Mouse (Mus musculus) kidney, adult 9 months (tissue): ENCODE measurements around the gene Ucp2.
"Not testable (repeated sequence)": the region's sequence is repeated elsewhere in the genome, so short reads cannot be mapped to it uniquely, and the experiment has no call there.

Experiments
- DNase-seq: peaks from one replicate; pipeline ENCODE4 v3.0.0; 2022

Gene Ucp2

GRCm38 (mm10) chr7:100480175-100480574 is 13.0 kb upstream of the Ucp2 start:
- DNase-seq, result no peak

- not testable (repeated sequence) for DNase-seq
Observed at GRCm38 (mm10) chr7:100482046-100482445, 11.1 kb upstream of the Ucp2 start.

DNA sequence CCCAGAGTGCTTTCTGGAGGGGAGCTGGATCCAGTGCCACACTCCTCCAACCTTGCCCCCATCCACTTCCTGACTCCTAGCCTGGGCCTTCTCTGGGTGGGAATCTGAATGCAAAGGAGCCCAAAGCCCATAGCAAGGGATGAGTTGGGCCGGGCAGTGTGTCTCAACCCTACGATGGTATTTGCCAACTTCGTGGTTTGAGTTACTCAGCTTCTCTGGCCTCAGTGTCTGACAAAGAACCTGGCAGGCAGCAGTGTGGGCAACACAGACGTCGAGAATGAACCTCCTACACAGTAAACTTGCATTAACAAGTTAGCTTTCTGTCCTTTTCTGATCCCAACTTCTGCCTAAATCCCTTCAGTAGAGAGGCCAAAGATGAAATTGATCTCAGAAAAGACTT is 8.6 kb upstream of the Ucp2 start:
- DNase-seq, result no peak

GRCm38 (mm10) chr7:100487301-100487700 is 5.8 kb upstream of the Ucp2 start:
- no peak for DNase-seq

DNA sequence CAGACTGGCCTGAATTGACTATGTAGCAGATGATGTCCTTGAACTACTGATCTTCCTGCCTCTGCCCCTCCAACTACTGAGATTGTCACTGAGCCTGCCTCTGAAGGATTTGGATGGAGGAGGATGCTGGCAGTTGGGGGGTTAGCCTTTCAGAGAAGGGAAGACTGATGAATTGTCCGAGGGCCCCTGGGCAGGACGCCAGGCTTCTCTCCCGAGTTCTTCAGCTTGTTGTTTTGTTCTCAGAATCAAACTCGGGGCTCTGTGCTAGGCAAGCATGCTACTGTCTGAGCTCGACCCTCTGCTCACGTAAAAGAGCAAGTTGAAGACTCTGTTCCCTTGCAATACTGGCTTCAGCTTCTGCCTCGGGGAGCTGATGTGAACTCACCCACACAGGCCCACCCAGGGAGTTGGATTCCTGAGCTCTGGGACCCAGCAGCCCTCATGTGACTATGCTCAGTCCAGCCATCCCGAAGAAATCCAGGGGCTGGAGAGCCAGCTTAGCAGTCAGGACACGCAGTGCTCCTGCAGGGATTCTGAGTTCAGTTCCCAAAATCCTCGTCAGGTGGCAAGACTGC is 4.6 kb upstream of the Ucp2 start:
- no peak for DNase-seq

- DNase-seq, result peak; percentile 28
Observed at GRCm38 (mm10) chr7:100492391-100493116, 583 bp upstream of the Ucp2 start.

- peak; percentile 41 for DNase-seq
Observed at GRCm38 (mm10) chr7:100493484-100494414, 612 bp downstream of the Ucp2 start.

DNA sequence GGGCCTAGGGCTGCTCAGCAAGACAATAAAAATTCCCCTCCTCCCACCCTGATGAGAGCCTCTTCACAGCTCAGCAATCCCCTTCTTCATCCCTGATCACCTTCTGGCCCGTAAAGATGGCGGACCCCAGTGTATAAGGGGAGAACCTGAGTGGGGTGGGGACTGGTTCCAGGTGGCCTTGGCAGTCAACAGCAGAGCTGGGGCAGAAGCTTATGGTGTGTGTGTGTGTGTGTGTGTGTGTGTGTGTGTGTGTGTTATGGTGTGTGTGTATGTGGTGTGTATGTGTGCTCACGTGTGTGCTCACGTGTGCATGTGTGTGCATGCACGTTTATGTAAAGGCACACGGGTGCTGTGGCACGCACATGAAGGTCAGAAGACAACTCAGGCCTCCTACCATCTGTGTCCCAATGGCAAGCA is 1.3 kb downstream of the Ucp2 start:
- DNase-seq, result no peak

GRCm38 (mm10) chr7:100495042-100495441 is 1.9 kb downstream of the Ucp2 start:
- DNase-seq, result peak; percentile 38

- DNase-seq, result peak; percentile 71
Observed at GRCm38 (mm10) chr7:100495581-100496251, 2.6 kb downstream of the Ucp2 start.

- DNase-seq, result no peak
Observed at GRCm38 (mm10) chr7:100496371-100496770, 3.2 kb downstream of the Ucp2 start.

DNA sequence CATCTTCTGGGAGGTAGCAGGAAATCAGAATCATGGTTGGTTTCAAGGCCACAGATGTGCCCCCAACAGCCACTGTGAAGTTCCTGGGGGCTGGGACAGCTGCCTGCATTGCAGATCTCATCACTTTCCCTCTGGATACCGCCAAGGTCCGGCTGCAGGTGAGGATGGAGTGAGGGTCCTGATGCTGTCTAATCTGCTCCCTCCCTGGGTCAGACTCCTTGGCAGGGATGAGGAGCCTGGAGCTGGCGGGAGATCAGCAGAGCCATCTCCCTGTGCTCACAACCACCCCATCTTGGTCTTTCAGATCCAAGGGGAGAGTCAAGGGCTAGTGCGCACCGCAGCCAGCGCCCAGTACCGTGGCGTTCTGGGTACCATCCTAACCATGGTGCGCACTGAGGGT is 3.7 kb downstream of the Ucp2 start:
- no peak for DNase-seq

DNA sequence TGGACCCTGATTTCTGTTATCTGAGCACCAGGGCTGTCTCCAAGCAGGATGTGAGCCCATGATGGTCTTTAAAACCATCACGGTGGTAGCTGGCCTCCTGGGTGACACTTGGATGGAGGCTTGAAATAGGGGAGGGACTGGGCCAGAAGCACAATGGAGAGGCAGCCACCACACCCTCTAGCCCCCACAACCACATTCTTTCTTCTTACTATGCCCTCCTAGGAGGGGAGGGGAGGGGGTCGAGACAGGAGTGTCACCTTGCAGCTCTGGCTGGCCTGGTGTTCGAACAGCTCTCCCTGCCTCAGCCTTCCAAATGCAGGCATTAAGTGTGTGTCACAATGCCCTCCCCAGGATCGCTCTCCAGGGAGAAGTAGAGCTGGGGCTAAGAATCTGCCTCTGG is 4.3 kb downstream of the Ucp2 start:
- DNase-seq, result no peak

GRCm38 (mm10) chr7:100497982-100498381 is 4.8 kb downstream of the Ucp2 start:
- DNase-seq, result no peak

- DNase-seq, result no peak
Observed at GRCm38 (mm10) chr7:100499465-100499864, 6.3 kb downstream of the Ucp2 start.

- no peak for DNase-seq
Observed at GRCm38 (mm10) chr7:100500276-100500977, 7.3 kb downstream of the Ucp2 start.

- DNase-seq, result no peak
Observed at GRCm38 (mm10) chr7:100501027-100501843, 8.1 kb downstream of the Ucp2 start.

DNA sequence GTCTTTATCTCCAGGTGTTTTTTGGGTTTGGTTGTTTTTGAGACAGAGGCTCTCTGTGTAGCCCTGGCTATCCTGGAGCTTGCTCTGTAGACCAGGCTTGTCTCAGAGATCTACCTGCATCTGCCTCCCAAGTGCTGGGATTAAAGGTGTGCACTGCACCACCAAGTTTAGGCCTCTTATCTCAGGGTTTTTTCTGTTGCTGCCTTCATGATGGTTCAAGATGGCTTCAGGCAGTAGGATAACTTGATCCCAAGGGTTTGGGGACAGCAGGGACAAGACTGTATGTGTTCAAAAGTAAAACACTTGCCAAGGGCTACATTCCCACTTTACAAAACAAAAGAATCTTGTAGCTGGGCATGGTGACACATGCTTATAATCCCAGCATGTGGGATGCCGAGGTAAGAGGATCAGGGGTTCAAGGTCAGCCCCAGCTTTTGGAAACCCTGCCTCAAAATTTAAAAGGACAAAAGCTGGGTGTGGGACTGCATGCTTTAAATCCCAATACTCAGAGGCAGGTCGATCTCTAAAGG is 8.8 kb downstream of the Ucp2 start:
- no peak for DNase-seq

- no peak for DNase-seq
Observed at GRCm38 (mm10) chr7:100502374-100502922, 9.3 kb downstream of the Ucp2 start.

- no peak for DNase-seq
Observed at GRCm38 (mm10) chr7:100503076-100503475, 9.9 kb downstream of the Ucp2 start.
